Mouse (Mus musculus): ENCODE results near the gene Tmprss12. TPM values are rescaled to one million over a fixed set of nuclear protein-coding genes. Genes with fewer than 3 reads are reported as not detected.
A peak's percentile ranks its signal among the peaks of the same experiment; 100 is the strongest.

Tmprss12 gene
- polyA plus RNA-seq (2012; rRNA removed) = 27.5 and 36.5 TPM in 2 replicates

- Histone ChIP-seq H3K27ac (ENCODE audit: control insufficient read depth, insufficient read depth, low read depth, low read length) (peak within 1 kb of the TSS; percentile 82), H3K36me3 (ENCODE audit: control insufficient read depth, insufficient read depth, low read length) (no peaks in the 10 kb centered on the region), H3K27me3 (ENCODE audit: control insufficient read depth, insufficient read depth, low read length) (no peaks in the 10 kb centered on the region), H3K4me3 (ENCODE audit: control insufficient read depth, low read depth, low read length) (peak within 1 kb of the TSS; percentile 96), H3K4me1 (ENCODE audit: control insufficient read depth, insufficient read depth, low read length) (peaks cover 2% of the 10 kb centered on the region; the same call in 1 of the 2 replicates)
- TF ChIP-seq POLR2A (IDR thresholded peaks at IDR 0.05; ENCODE audit: control insufficient read depth, low read depth, low read length) (peak; percentile 83), CTCF (IDR thresholded peaks at IDR 0.05; ENCODE audit: control insufficient read depth, insufficient read depth, insufficient replicate concordance, low read depth, low read length) (no peak)
These were observed at the start of gene Tmprss12 for GRCm38 (mm10) chr15:100280626-100281025. Gene Tmprss12 (plus strand): TSS chr15:100280837.

GRCm38 (mm10) chr15:100231616-100232525 is 48.8 kb upstream of the Tmprss12 start:
- H3K27ac ChIP-seq (ENCODE audit: control insufficient read depth, insufficient read depth, low read depth, low read length) = no peak overlapping the region
- H3K27me3 ChIP-seq (ENCODE audit: control insufficient read depth, insufficient read depth, low read length) = no peaks in the 10 kb centered on the region
- peaks cover 10% of the 10 kb centered on the region for H3K4me1 ChIP-seq (ENCODE audit: control insufficient read depth, insufficient read depth, low read length)
- H3K4me3 ChIP-seq (ENCODE audit: control insufficient read depth, low read depth, low read length) = no peak overlapping the region
- peaks cover 4% of the 10 kb centered on the region; the same call in 1 of the 2 replicates for H3K36me3 ChIP-seq (ENCODE audit: control insufficient read depth, insufficient read depth, low read length)
- TF ChIP-seq CTCF (IDR thresholded peaks at IDR 0.05; ENCODE audit: control insufficient read depth, insufficient read depth, insufficient replicate concordance, low read depth, low read length) = no peak
- TF ChIP-seq POLR2A (IDR thresholded peaks at IDR 0.05; ENCODE audit: control insufficient read depth, low read depth, low read length) = no peak

GRCm38 (mm10) chr15:100235208-100235965 is 45.2 kb upstream of the Tmprss12 start:
- H3K27ac ChIP-seq (ENCODE audit: control insufficient read depth, insufficient read depth, low read depth, low read length) = no peak overlapping the region
- no peak for TF ChIP-seq POLR2A (IDR thresholded peaks at IDR 0.05; ENCODE audit: control insufficient read depth, low read depth, low read length)
- H3K36me3 ChIP-seq (ENCODE audit: control insufficient read depth, insufficient read depth, low read length) = peaks cover 5% of the 10 kb centered on the region
- H3K4me3 ChIP-seq (ENCODE audit: control insufficient read depth, low read depth, low read length) = no peak overlapping the region
- peaks cover 5% of the 10 kb centered on the region; the same call in 1 of the 2 replicates for H3K4me1 ChIP-seq (ENCODE audit: control insufficient read depth, insufficient read depth, low read length)
- H3K27me3 ChIP-seq (ENCODE audit: control insufficient read depth, insufficient read depth, low read length) = no peaks in the 10 kb centered on the region

GRCm38 (mm10) chr15:100236952-100237351 is 43.7 kb upstream of the Tmprss12 start:
- TF ChIP-seq CTCF (IDR thresholded peaks at IDR 0.05; ENCODE audit: control insufficient read depth, insufficient read depth, insufficient replicate concordance, low read depth, low read length) (no peak), POLR2A (IDR thresholded peaks at IDR 0.05; ENCODE audit: control insufficient read depth, low read depth, low read length) (no peak)
- Histone ChIP-seq H3K36me3 (ENCODE audit: control insufficient read depth, insufficient read depth, low read length) (peaks cover 7% of the 10 kb centered on the region), H3K27me3 (ENCODE audit: control insufficient read depth, insufficient read depth, low read length) (no peaks in the 10 kb centered on the region), H3K4me3 (ENCODE audit: control insufficient read depth, low read depth, low read length) (no peak overlapping the region), H3K4me1 (ENCODE audit: control insufficient read depth, insufficient read depth, low read length) (peaks cover 4% of the 10 kb centered on the region; the same call in 1 of the 2 replicates), H3K27ac (ENCODE audit: control insufficient read depth, insufficient read depth, low read depth, low read length) (no peak overlapping the region)

GRCm38 (mm10) chr15:100241780-100242179 is 38.9 kb upstream of the Tmprss12 start:
- TF ChIP-seq CTCF (IDR thresholded peaks at IDR 0.05; ENCODE audit: control insufficient read depth, insufficient read depth, insufficient replicate concordance, low read depth, low read length) (no peak), POLR2A (IDR thresholded peaks at IDR 0.05; ENCODE audit: control insufficient read depth, low read depth, low read length) (no peak)
- Histone ChIP-seq H3K27me3 (ENCODE audit: control insufficient read depth, insufficient read depth, low read length) (no peaks in the 10 kb centered on the region), H3K4me1 (ENCODE audit: control insufficient read depth, insufficient read depth, low read length) (peaks cover 2% of the 10 kb centered on the region; the same call in 1 of the 2 replicates), H3K4me3 (ENCODE audit: control insufficient read depth, low read depth, low read length) (no peak overlapping the region), H3K27ac (ENCODE audit: control insufficient read depth, insufficient read depth, low read depth, low read length) (no peak overlapping the region), H3K36me3 (ENCODE audit: control insufficient read depth, insufficient read depth, low read length) (peaks cover 7% of the 10 kb centered on the region)

GRCm38 (mm10) chr15:100245951-100246350 is 34.7 kb upstream of the Tmprss12 start:
- Histone ChIP-seq H3K27me3 (ENCODE audit: control insufficient read depth, insufficient read depth, low read length) (no peaks in the 10 kb centered on the region), H3K4me1 (ENCODE audit: control insufficient read depth, insufficient read depth, low read length) (no peaks in the 10 kb centered on the region), H3K27ac (ENCODE audit: control insufficient read depth, insufficient read depth, low read depth, low read length) (no peak overlapping the region), H3K4me3 (ENCODE audit: control insufficient read depth, low read depth, low read length) (no peak overlapping the region), H3K36me3 (ENCODE audit: control insufficient read depth, insufficient read depth, low read length) (peaks cover 6% of the 10 kb centered on the region)
- TF ChIP-seq POLR2A (IDR thresholded peaks at IDR 0.05; ENCODE audit: control insufficient read depth, low read depth, low read length) (no peak), CTCF (IDR thresholded peaks at IDR 0.05; ENCODE audit: control insufficient read depth, insufficient read depth, insufficient replicate concordance, low read depth, low read length) (no peak)

GRCm38 (mm10) chr15:100247296-100247695 is 33.3 kb upstream of the Tmprss12 start:
- TF ChIP-seq POLR2A (IDR thresholded peaks at IDR 0.05; ENCODE audit: control insufficient read depth, low read depth, low read length) (no peak), CTCF (IDR thresholded peaks at IDR 0.05; ENCODE audit: control insufficient read depth, insufficient read depth, insufficient replicate concordance, low read depth, low read length) (no peak)
- Histone ChIP-seq H3K27me3 (ENCODE audit: control insufficient read depth, insufficient read depth, low read length) (no peaks in the 10 kb centered on the region), H3K4me1 (ENCODE audit: control insufficient read depth, insufficient read depth, low read length) (no peaks in the 10 kb centered on the region), H3K27ac (ENCODE audit: control insufficient read depth, insufficient read depth, low read depth, low read length) (no peak overlapping the region), H3K36me3 (ENCODE audit: control insufficient read depth, insufficient read depth, low read length) (peaks cover 4% of the 10 kb centered on the region), H3K4me3 (ENCODE audit: control insufficient read depth, low read depth, low read length) (no peak overlapping the region)
